Mouse (Mus musculus) cerebellum, adult 8-10 months (tissue): Measurements from ENCODE around the gene Ercc1.

ENCODE experiments used
- DNase-seq: peaks from one replicate; pipeline ENCODE4 v3.0.0; 2022

Gene Ercc1

DNA sequence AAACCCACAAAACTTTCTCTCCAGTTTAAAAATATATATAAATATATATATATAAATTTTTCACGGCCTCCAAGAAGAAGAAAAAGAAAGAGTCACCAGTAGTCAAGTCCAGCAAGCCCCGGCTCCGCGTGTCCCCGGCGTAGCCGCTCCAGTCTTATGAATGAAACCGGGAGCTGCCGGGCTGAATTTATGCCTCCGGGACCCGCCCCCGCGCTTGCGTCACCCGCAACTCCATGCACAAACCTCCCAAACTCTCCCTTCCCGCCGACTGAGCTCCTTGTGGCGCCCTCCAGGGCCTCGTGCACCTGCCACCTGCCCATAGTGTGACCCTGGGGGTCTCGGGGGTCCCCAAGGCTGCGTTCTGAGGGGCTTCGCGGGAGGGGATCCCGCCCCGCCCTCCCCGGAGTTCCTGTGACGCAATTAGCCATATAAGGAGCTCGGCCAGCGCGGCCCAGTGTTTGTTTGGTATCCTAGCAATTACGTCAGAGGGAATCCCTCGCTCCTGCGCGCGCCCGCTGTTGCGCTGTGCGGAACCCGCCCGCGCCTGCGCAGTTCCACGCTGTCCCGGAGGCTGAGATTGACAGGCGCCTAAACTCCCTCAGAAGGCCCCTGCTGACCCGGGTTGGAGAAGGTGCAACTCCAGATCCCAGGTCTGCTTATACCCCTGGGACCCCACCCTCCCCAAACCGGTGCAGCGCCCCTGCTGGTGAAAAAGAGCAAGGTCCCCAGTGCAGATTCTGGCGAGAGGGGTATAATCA is 34.5 kb upstream of the Ercc1 start, which contains the start of gene Fosb:
Fosb (minus strand) TSS at position 168 of the 758 bp plus-strand sequence.
- peak; percentile 95 for DNase-seq

DNA sequence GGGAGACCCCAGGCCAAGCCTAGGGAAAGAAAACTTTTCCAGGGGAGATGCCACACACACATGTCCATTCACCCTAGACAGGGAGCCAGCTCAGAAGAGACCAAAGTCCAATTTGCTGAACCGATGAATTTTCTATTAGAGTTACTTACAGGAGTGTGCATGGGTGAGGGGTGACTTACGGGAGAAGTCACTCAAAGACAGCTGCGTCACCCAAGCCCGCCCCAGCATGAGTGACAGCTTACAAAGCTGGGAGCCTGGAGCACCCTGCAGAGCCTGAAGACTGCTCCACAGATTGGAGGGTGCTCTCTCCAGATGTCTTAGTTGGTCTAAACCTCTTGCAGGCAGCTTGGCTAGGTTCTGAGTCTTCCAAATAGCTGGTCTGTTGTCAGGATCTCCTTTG is 32.6 kb upstream of the Ercc1 start:
- DNase-seq = no peak

DNA sequence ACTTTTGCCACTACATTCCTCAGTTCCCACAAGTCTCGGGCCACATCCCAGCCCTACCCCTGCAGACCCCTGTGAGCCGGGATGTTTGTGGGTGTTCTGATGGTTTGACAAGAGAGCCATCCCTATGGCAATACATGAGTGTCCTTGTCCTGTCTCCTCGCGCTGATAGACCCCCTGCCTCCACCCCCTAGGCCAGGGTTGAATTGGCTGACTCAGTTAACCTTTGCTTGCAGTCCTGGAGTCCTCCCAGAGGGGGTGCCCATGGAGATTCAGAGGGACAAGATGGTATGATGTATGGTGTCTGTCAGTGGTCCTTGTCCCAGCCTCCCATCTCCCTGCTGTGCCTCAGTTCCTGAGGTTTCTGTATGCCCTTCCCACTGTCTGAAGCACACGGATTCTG is 30.5 kb upstream of the Ercc1 start:
- DNase-seq = no peak

- no peak for DNase-seq
These were observed 28.0 kb upstream of the Ercc1 start for GRCm38 (mm10) chr7:19316451-19317161.

- no peak for DNase-seq
These were observed 26.4 kb upstream of the Ercc1 start for GRCm38 (mm10) chr7:19318201-19318600.

- no peak for DNase-seq
These were observed 25.9 kb upstream of the Ercc1 start for GRCm38 (mm10) chr7:19318676-19319075.

DNA sequence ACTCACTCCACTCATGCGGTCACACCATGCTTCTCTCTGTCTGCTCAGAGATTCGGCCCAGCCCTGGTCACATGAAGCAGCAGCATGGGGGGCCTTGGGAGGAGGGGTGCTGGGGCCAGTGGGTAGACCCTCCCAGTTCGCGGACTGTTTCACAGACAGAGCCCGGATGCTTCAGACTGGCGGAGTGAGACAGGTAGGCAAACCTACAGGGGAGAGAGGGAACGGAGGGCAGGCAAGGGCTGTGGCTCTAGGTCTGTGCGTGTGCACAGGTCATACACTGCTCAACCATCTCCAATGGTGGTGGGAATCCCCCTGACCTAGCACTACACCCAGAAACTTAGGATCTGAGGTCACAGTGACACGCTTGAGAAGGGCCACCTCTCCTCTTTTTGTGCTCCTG is 25.1 kb upstream of the Ercc1 start:
- no peak for DNase-seq

GRCm38 (mm10) chr7:19319906-19320305 is 24.7 kb upstream of the Ercc1 start:
- peak; percentile 89 for DNase-seq

GRCm38 (mm10) chr7:19320637-19321036 is 23.9 kb upstream of the Ercc1 start:
- no peak for DNase-seq

- no peak for DNase-seq
These were observed 23.1 kb upstream of the Ercc1 start for GRCm38 (mm10) chr7:19321464-19321863.

- DNase-seq = no peak
These were observed 22.1 kb upstream of the Ercc1 start for GRCm38 (mm10) chr7:19322489-19322888.

DNA sequence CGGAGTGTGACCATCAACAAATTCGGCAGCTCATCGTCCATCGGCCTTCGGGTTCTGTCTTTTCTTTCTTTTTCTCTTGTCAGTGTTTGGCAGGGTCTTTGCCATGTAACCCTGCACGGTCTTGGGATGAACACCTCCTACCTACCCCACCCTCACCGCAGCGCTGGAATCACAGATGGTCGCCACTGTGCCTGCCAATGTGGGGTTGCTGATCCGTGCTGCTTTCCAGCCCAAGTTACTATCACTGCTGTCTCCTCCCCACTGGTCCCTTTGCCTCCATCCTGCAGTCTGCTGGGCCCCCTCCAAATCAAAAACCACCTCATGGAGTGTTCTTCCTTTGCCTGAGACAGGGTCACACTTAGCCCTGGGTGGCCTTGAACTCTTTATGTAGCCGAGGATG is 20.4 kb upstream of the Ercc1 start:
- DNase-seq = no peak

DNA sequence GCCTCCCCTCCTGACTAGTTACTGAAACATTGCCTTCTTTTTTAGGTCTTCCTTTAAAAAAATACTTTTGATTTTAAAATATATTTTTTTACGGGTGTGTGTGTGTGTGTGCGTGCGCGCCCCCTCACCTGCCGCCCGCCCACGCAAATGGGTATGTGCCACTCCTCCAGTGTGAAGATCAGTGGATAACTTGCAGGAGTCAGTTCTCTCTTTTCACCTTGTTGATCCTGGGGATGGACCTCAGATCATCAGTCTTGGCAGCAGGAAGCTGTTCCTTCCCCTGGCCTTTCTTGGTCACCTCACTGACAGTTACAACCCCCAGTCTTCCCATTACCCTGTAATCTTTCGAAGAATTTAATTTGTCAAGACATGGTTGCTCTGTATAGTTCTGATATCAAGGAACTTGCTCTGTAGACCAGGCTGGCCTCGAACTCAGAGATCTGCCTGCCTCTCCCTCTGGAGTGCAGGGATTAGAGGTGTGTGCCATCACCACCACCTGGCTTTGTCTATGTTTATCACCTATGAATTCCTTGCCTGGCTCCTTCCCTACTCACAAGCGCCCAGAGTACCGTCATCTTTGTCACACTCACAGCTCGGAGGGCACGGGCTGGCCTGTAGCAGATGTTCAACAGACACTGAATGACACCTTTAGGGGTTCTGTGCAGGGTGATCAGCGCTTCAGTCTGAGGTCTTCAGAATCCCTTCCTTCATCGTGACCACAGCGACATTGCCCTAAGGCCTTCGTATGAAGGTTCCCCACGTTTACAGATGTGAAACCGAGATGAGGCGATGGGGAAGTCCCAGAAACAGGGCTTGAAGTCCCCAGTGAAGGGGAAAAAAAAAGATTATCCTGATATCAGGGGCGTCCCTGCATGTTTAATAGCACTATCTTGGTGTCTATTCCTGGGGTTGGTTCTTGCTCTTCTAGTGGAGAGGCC is 19.0 kb upstream of the Ercc1 start:
- no peak for DNase-seq

- DNase-seq = peak; percentile 56
These were observed 18.2 kb upstream of the Ercc1 start for GRCm38 (mm10) chr7:19326359-19326758.

- peak; percentile 79 for DNase-seq
These were observed 17.4 kb upstream of the Ercc1 start for GRCm38 (mm10) chr7:19327128-19327527.

DNA sequence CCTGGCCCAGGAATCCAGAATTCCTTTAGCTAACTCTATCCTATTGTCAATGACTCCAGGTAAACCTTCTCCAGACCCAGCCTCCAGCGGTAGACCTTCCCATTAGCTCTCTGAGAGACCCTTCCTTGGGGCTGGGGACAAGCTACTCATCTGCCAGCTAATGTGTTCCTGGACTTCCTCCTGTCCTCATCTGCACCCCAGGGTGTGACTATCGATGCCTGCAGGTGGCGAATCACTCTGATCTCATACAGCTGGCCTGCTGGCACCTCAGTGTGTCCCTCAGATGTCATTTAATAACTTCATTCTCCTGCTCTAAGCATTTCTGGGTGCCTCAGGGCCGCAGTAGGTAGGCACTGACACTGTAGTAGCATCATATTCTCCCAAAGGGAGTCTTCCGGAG is 16.8 kb upstream of the Ercc1 start:
- no peak for DNase-seq

- DNase-seq = no peak
These were observed 16.2 kb upstream of the Ercc1 start for GRCm38 (mm10) chr7:19328425-19328824.

- DNase-seq = no peak
These were observed 12.7 kb upstream of the Ercc1 start for GRCm38 (mm10) chr7:19331910-19332309.

DNA sequence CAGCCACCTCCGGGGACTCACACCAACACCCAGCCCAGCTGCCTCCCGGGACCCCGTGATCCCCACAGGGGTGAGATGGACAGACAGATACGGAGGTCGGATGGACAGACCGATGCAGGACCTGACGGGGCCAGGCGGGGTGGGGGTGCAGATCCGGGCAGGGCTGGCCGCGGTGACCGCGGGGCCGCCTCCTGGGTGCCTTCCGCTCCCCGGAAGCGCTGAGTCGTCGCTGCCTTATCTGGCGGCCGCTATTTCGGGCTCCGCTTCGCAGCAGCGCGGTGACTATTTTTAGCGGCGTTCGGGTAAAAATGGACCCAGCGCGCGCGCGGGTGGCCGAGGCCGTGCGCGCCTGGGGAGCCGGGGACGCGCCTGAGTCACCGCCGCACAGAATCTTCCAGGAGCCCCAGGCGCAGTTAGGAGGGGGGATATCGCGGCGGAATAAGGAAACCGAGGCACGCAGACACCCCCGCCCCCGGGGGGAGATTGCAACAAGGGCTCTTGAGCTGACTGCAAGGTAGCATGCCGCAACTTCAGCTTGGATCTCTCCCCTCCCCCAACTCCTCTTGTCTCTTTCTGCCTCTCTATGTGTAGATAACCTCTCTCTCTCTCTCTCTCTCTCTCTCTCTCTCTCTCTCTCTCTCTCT is 11.7 kb upstream of the Ercc1 start:
- peak; percentile 78 for DNase-seq

DNA sequence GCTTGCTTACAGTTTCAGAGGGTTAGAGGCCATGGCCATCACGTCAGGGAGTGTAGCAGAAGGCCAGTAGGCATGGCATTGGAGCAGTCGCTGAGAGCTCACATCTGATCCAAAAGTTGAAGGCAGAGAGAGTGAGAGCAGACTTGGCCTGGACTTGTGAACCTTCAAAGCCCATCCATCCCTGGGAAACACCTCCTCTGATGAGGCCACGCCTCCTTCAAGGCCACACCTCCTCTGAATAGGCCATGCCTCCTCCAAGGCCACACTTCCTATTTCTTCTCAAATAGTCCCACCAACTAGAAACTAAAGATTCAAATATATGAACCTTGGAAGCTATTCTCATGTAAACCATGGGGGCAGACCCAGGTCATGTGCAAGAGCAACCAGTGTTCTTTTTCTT is 9.0 kb upstream of the Ercc1 start:
- DNase-seq = no peak

- DNase-seq = no peak
These were observed 7.5 kb upstream of the Ercc1 start for GRCm38 (mm10) chr7:19337122-19337521.

GRCm38 (mm10) chr7:19338060-19338459 is 6.5 kb upstream of the Ercc1 start:
- DNase-seq = no peak

GRCm38 (mm10) chr7:19338596-19338995 is 6.0 kb upstream of the Ercc1 start:
- DNase-seq = no peak
